ENCODE assay signal across 17 mouse cellular contexts in the genomic region with DNA sequence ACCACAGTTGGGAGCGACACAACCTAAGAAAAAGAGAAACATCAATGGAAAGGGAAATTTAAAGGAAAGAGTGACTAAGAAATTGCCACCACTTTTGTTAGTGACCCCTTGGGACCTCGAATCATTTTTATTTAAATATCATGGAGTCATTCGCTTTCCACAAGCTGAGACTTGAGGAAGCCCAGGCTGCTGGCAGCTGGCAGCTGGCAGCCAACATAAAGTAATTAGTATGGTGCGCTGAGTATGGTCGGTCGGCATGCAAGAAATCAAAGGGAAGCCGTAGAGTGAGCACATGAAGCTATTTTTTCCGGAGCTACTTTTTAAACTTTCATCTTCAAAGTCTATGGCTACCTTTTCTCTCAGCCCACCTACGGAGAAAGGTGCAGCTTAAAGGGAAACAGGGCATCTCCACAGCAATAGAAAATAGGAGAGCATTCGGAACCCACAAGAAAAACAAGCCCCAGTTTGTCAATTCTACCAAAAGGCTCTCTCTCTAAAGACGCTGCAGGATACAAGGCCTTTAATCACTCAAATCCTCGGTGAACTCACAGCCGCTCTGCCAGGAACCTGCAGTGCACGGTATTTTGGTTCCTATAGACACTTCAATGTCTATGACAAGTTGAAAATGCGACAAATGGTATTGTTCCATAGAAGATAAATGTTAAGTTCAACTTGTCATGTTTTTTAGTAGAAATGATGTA.
A peak's percentile ranks its signal among the peaks of the same experiment; 100 is the strongest.
DNase-seq lines count a peak whose midpoint lies in the region; ATAC-seq and TF ChIP-seq lines count a peak whose summit lies in the region.
"Had no signal": no experiment of that assay in that cellular context is flagged by ENCODE, and none has a peak within 500 bp of the region (broad histone marks: within the 10 kb centered on the region; RNA-seq: fewer than 3 reads in every experiment).

No protein-coding gene starts in this region.

- no peaks in the 10 kb centered on the region for H3K4me1 ChIP-seq in hindbrain, embryonic 12.5 days
- no peaks in the 10 kb centered on the region for H3K4me1 ChIP-seq in hindbrain, embryonic 14.5 days (replicated peaks; ENCODE audit: control insufficient read depth, insufficient read depth, low read length)
- no peaks in the 10 kb centered on the region for H3K4me1 ChIP-seq in lung, postnatal 0 days (ENCODE audit: insufficient read depth, low read depth, low read length)
- no peaks in the 10 kb centered on the region for H3K4me1 ChIP-seq in lung, adult 2 months (ENCODE audit: control insufficient read depth, insufficient read depth, low read length)
- H3K4me1 ChIP-seq in hindbrain, postnatal 0 days (ENCODE audit: insufficient read depth, low read length) = peaks cover 4% of the 10 kb centered on the region; the same call in 1 of the 2 replicates

- H3K27ac ChIP-seq in hindbrain, embryonic 12.5 days = no peak overlapping the region
- no peak overlapping the region for H3K27ac ChIP-seq in hindbrain, embryonic 14.5 days
- H3K27ac ChIP-seq in lung, postnatal 0 days (ENCODE audit: low read length) = no peak overlapping the region
- no peak overlapping the region for H3K27ac ChIP-seq in hindbrain, postnatal 0 days
- H3K27ac ChIP-seq: macrophage had no signal

- DNase-seq in hindbrain, embryonic 14.5 days (ENCODE audit: low spot score) = no peak
- peak; percentile 23 for DNase-seq in lung, postnatal 0 days (ENCODE audit: low spot score)
- no peak for DNase-seq in lung, adult 2 months
- DNase-seq in brain, embryonic 14.5 days (ENCODE audit: low read depth) = peak; percentile 86
- peak; percentile 61 for DNase-seq in hindbrain, postnatal 0 days (ENCODE audit: low spot score)
- no peak for DNase-seq in c-Kit-positive CD71-positive TER-119-positive erythroid progenitor cells, embryonic 14.5 days (ENCODE audit: low spot score)
- no peak for DNase-seq in layer of hippocampus, postnatal 14 days (ENCODE audit: low spot score in 2 of 2)
- DNase-seq: adrenal gland, postnatal 25 days; B cell, adult 2 months; cerebellum, postnatal 36 days; gastrocnemius, postnatal 36 days; kidney, adult 8-10 months; kidney, postnatal 25 days; right cerebral cortex, postnatal 4 days; thymus, postnatal 36 days had no signal

- no peak overlapping the region for H3K9ac ChIP-seq in hindbrain, embryonic 12.5 days
- H3K9ac ChIP-seq in hindbrain, embryonic 14.5 days = no peak overlapping the region
- H3K9ac ChIP-seq in lung, postnatal 0 days (replicated peaks; ENCODE audit: low read depth) = no peak overlapping the region
- no peak overlapping the region for H3K9ac ChIP-seq in hindbrain, postnatal 0 days (replicated peaks; ENCODE audit: low read length)

- no peaks in the 10 kb centered on the region for H3K36me3 ChIP-seq in hindbrain, embryonic 12.5 days
- no peaks in the 10 kb centered on the region for H3K36me3 ChIP-seq in hindbrain, embryonic 14.5 days (replicated peaks; ENCODE audit: control insufficient read depth, insufficient read depth)
- no peaks in the 10 kb centered on the region for H3K36me3 ChIP-seq in lung, postnatal 0 days (ENCODE audit: insufficient read depth, low read length)
- H3K36me3 ChIP-seq in hindbrain, postnatal 0 days (ENCODE audit: insufficient read depth, low read length) = no peaks in the 10 kb centered on the region

- no peaks in the 10 kb centered on the region for H3K9me3 ChIP-seq in hindbrain, embryonic 12.5 days (replicated peaks)
- H3K9me3 ChIP-seq in hindbrain, embryonic 14.5 days (ENCODE audit: control insufficient read depth, low read length) = no peaks in the 10 kb centered on the region
- H3K9me3 ChIP-seq in lung, postnatal 0 days (ENCODE audit: low read length) = no peaks in the 10 kb centered on the region
- H3K9me3 ChIP-seq in hindbrain, postnatal 0 days (ENCODE audit: low read length) = no peaks in the 10 kb centered on the region

- TF ChIP-seq POLR2A in lung, adult 2 months (IDR thresholded peaks at IDR 0.05; ENCODE audit: borderline replicate concordance, extremely low read depth, low read depth, low read length) = no peak
- TF ChIP-seq POLR2A in brain, embryonic 14.5 days (IDR thresholded peaks at IDR 0.05; ENCODE audit: borderline replicate concordance, extremely low read depth, insufficient read depth, insufficient read length, poor library complexity, severe bottlenecking) = no peak

- no peak for TF ChIP-seq EP300 in lung, postnatal 0 days (IDR thresholded peaks at IDR 0.05)

- H3K4me2 ChIP-seq in hindbrain, embryonic 12.5 days (replicated peaks) = no peak overlapping the region
- no peak overlapping the region for H3K4me2 ChIP-seq in hindbrain, embryonic 14.5 days (replicated peaks)
- H3K4me2 ChIP-seq in lung, postnatal 0 days (replicated peaks; ENCODE audit: low read depth, low read length) = no peak overlapping the region
- H3K4me2 ChIP-seq in hindbrain, postnatal 0 days (ENCODE audit: low read depth, low read length) = peak overlapping the region; percentile 6

- H3K27me3 ChIP-seq in hindbrain, embryonic 12.5 days = no peaks in the 10 kb centered on the region
- no peaks in the 10 kb centered on the region for H3K27me3 ChIP-seq in hindbrain, embryonic 14.5 days (ENCODE audit: control insufficient read depth, insufficient read depth, low read length)
- H3K27me3 ChIP-seq in lung, postnatal 0 days (replicated peaks; ENCODE audit: insufficient read depth, low read length) = no peaks in the 10 kb centered on the region
- no peaks in the 10 kb centered on the region for H3K27me3 ChIP-seq in hindbrain, postnatal 0 days (ENCODE audit: insufficient read depth, low read length)

- no peak overlapping the region for H3K4me3 ChIP-seq in hindbrain, embryonic 12.5 days
- H3K4me3 ChIP-seq in hindbrain, embryonic 14.5 days (replicated peaks; ENCODE audit: low read length) = no peak overlapping the region
- no peak overlapping the region for H3K4me3 ChIP-seq in lung, postnatal 0 days (ENCODE audit: low read depth, low read length)
- H3K4me3 ChIP-seq in lung, adult 2 months (replicated peaks; ENCODE audit: extremely low read depth, low read depth, low read length) = no peak overlapping the region
- no peak overlapping the region for H3K4me3 ChIP-seq in hindbrain, postnatal 0 days (ENCODE audit: low read length)

- TF ChIP-seq CTCF in lung, postnatal 0 days (IDR thresholded peaks at IDR 0.05) = no peak
- no peak for TF ChIP-seq CTCF in lung, adult 2 months (IDR thresholded peaks at IDR 0.05; ENCODE audit: insufficient read depth, low read length)
- no peak for TF ChIP-seq CTCF in brain, embryonic 14.5 days (IDR thresholded peaks at IDR 0.05; ENCODE audit: borderline replicate concordance, extremely low read depth, insufficient read depth, insufficient read length)
- no peak for TF ChIP-seq CTCF in hindbrain, postnatal 0 days (IDR thresholded peaks at IDR 0.05; ENCODE audit: low read depth)

- 0 out of 2 replicates have a peak, but pooled peaks have one; percentile 52 for ATAC-seq in hindbrain, embryonic 12.5 days (ENCODE audit: low FRiP score)
- ATAC-seq in hindbrain, embryonic 14.5 days (ENCODE audit: low FRiP score) = no peak
- peak; percentile 47; the same call in 1 of the 2 replicates for ATAC-seq in lung, postnatal 0 days
- ATAC-seq in hindbrain, postnatal 0 days = 0 out of 2 replicates have a peak, but pooled peaks have one; percentile 56

- WGBS in hindbrain, embryonic 12.5 days = 53% methylated on average over 15 of the region's 15 CpGs
- 46% methylated on average over 15 of the region's 15 CpGs for WGBS in hindbrain, embryonic 14.5 days
- 61% methylated on average over 15 of the region's 15 CpGs for WGBS in lung, postnatal 0 days
- WGBS in lung, adult 2 months = 74% methylated on average over 15 of the region's 15 CpGs
- 34% methylated on average over 15 of the region's 15 CpGs for WGBS in hindbrain, postnatal 0 days

Comparison
In these comparisons a context has a peak if more than half of its experiments do, and no peak if none do; other contexts are left out.
1. DNase-seq: peak in lung, postnatal 0 days (single experiment), brain, embryonic 14.5 days (single experiment) and hindbrain, postnatal 0 days (single experiment); none in hindbrain, embryonic 14.5 days (single experiment), lung, adult 2 months (single experiment), c-Kit-positive CD71-positive TER-119-positive erythroid progenitor cells, embryonic 14.5 days (single experiment) and layer of hippocampus, postnatal 14 days (0 of 2).